Mouse (Mus musculus) bone marrow macrophage, adult 2 months (primary cell): ENCODE measurements around the gene Hist1h2bh.

ENCODE experiments used
- CTCF ChIP-seq: IDR thresholded peaks from 2 replicates; pipeline ENCODE4 v1.5.1; 2012; ENCODE audit warnings: low read depth, mild to moderate bottlenecking, low read length, moderate library complexity
- POLR2A ChIP-seq: IDR thresholded peaks from 2 replicates; pipeline ENCODE4 v1.6.1; 2012; ENCODE audit warnings: mild to moderate bottlenecking, low read depth, low read length, borderline replicate concordance

DNA sequence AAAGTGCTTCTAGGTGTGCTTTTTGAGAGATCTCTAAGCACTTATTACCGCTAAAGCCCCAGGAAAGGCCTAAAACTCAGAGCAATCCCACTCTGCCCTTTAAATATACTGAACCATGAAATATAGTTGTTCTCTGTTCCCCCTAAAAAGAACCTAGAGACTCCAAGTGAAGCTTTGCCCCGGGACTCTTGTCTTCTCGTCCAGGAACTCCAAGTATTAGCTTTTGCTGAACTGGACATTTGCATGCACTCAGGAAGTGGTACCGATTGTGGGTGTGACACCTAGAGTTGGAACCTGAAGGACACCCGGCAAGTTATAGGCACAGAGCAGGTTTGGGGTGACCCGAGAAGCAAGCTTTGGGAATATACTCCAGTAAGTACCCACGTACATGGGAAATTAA is 48.0 kb upstream of the Hist1h2bh start:
- TF ChIP-seq CTCF: no peak
- TF ChIP-seq POLR2A: no peak
